ENCODE assay signal across 9 mouse cellular contexts in the genomic region with DNA sequence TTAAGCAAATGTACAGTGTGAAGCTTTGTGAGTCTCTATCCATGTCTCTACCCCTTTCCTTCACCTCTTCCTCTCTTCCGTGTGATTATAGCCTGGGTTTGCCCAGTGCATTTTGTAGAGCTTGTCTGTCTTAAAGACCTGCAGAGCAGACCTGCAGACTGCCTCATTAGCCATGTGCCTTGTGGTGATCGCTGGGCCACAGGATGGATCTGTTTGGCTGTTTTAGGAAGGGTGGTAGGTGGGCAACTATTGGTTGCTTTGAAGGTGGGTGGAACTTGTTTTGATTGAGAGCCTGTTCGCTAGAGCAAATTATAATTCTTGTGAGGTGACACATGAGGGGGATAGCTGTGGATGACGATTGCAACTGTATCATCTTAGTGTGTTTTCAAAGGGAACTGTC.
DNase-seq lines count a peak whose midpoint lies in the region; ATAC-seq and TF ChIP-seq lines count a peak whose summit lies in the region.
"Had no signal": no experiment of that assay in that cellular context is flagged by ENCODE, and none has a peak within 500 bp of the region (broad histone marks: within the 10 kb centered on the region; RNA-seq: fewer than 3 reads in every experiment).

No protein-coding gene starts in this region.

- peak overlapping the region; percentile 57 for H3K4me3 ChIP-seq in cerebellum, adult 2 months (replicated peaks; ENCODE audit: insufficient read depth, low read depth, low read length)
- H3K4me3 ChIP-seq in lung, embryonic 16.5 days (ENCODE audit: low read length) = peak overlapping the region; percentile 40
- peak overlapping the region; percentile 30; the same call in 1 of the 2 replicates for H3K4me3 ChIP-seq in intestine, embryonic 14.5 days (ENCODE audit: low read depth, low read length)
- H3K4me3 ChIP-seq in midbrain, postnatal 0 days (ENCODE audit: low read depth, low read length) = peak overlapping the region; percentile 42

- H3K27ac ChIP-seq in cerebellum, adult 2 months (ENCODE audit: insufficient read depth, low read length) = peak overlapping the region; percentile 73
- peak overlapping the region; percentile 85 for H3K27ac ChIP-seq in lung, embryonic 16.5 days (ENCODE audit: low read length)
- H3K27ac ChIP-seq in intestine, embryonic 14.5 days (ENCODE audit: low read depth) = peak overlapping the region; percentile 84
- H3K27ac ChIP-seq in midbrain, postnatal 0 days (ENCODE audit: low read depth, low read length) = peak overlapping the region; percentile 84

- DNase-seq in cerebellum, adult 2 months = peak; percentile 25 to 44
- DNase-seq in cerebellum, adult 11 months = no peak
- no peak for DNase-seq in lung, postnatal 4 days
- DNase-seq in intestine, embryonic 14.5 days (ENCODE audit: low spot score) = no peak
- DNase-seq in midbrain, postnatal 0 days (ENCODE audit: low spot score) = peak; percentile 41
- no peak for DNase-seq in adrenal gland, postnatal 4 days (ENCODE audit: low spot score in 2 of 2)
- no peak for DNase-seq in embryo, embryonic 11 days

- H3K4me2 ChIP-seq in lung, embryonic 16.5 days (ENCODE audit: low read depth, low read length) = peak overlapping the region; percentile 67
- H3K4me2 ChIP-seq in intestine, embryonic 14.5 days (ENCODE audit: low read length) = peak overlapping the region; percentile 60
- H3K4me2 ChIP-seq in midbrain, postnatal 0 days (ENCODE audit: low read depth, low read length, poor library complexity, severe bottlenecking) = peak overlapping the region; percentile 60

- no peaks in the 10 kb centered on the region for H3K36me3 ChIP-seq in lung, embryonic 16.5 days (ENCODE audit: control insufficient read depth, insufficient read depth, low read length)
- H3K36me3 ChIP-seq in intestine, embryonic 14.5 days (ENCODE audit: control insufficient read depth, insufficient read depth, low read length) = 0 out of 2 replicates have a peak, but pooled peaks cover 4% of the 10 kb centered on the region
- 0 out of 2 replicates have a peak, but pooled peaks cover 3% of the 10 kb centered on the region for H3K36me3 ChIP-seq in midbrain, postnatal 0 days (ENCODE audit: insufficient read depth, low read length)

- no peaks in the 10 kb centered on the region for H3K27me3 ChIP-seq in cerebellum, adult 2 months (ENCODE audit: control insufficient read depth, insufficient read depth, low read length)
- no peaks in the 10 kb centered on the region for H3K27me3 ChIP-seq in lung, embryonic 16.5 days (ENCODE audit: control insufficient read depth, insufficient read depth, low read depth, low read length)
- H3K27me3 ChIP-seq in intestine, embryonic 14.5 days (replicated peaks; ENCODE audit: control insufficient read depth, insufficient read depth, low read length) = no peaks in the 10 kb centered on the region
- no peaks in the 10 kb centered on the region for H3K27me3 ChIP-seq in midbrain, postnatal 0 days (ENCODE audit: insufficient read depth, low read length)
- H3K27me3 ChIP-seq: megakaryocyte, embryonic 14.5 days had no signal

- no peak for ATAC-seq in lung, embryonic 16.5 days (ENCODE audit: low read depth)
- no peak for ATAC-seq in intestine, embryonic 14.5 days (replicated peaks; ENCODE audit: low FRiP score, low TSS enrichment, low read depth)
- ATAC-seq in midbrain, postnatal 0 days (ENCODE audit: low FRiP score) = peak; percentile 61; the same call in 1 of the 2 replicates

- WGBS in cerebellum, adult 2 months = 9% methylated on average over 4 of the region's 4 CpGs
- 40% methylated on average over 4 of the region's 4 CpGs for whole genome bisulfite sequencing in lung, embryonic 16.5 days
- 46% methylated on average over 4 of the region's 4 CpGs for WGBS in intestine, embryonic 14.5 days
- 36% methylated on average over 4 of the region's 4 CpGs for WGBS in midbrain, postnatal 0 days

- TF ChIP-seq POLR2A in cerebellum, adult 2 months (IDR thresholded peaks at IDR 0.05; ENCODE audit: borderline replicate concordance, insufficient read depth, low read length) = no peak

- TF ChIP-seq CTCF in cerebellum, adult 2 months (IDR thresholded peaks at IDR 0.05; ENCODE audit: borderline replicate concordance, insufficient read depth, low read depth, low read length) = no peak
- TF ChIP-seq CTCF in midbrain, postnatal 0 days (IDR thresholded peaks at IDR 0.05) = no peak

- H3K4me1 ChIP-seq in cerebellum, adult 2 months (ENCODE audit: control insufficient read depth, insufficient read depth, low read length) = peaks cover 10% of the 10 kb centered on the region; the same call in 1 of the 2 replicates
- H3K4me1 ChIP-seq in lung, embryonic 16.5 days (replicated peaks; ENCODE audit: control insufficient read depth, insufficient read depth, low read length) = peaks cover 25% of the 10 kb centered on the region
- H3K4me1 ChIP-seq in intestine, embryonic 14.5 days (replicated peaks; ENCODE audit: control insufficient read depth, insufficient read depth, low read length) = peaks cover 30% of the 10 kb centered on the region
- H3K4me1 ChIP-seq in midbrain, postnatal 0 days (ENCODE audit: insufficient read depth, low read length) = peaks cover 13% of the 10 kb centered on the region; the same call in 1 of the 2 replicates

- H3K9ac ChIP-seq in lung, embryonic 16.5 days (ENCODE audit: low read length) = peak overlapping the region; percentile 65
- peak overlapping the region; percentile 42 for H3K9ac ChIP-seq in intestine, embryonic 14.5 days (ENCODE audit: low read length)
- H3K9ac ChIP-seq in midbrain, postnatal 0 days (replicated peaks; ENCODE audit: low read length, poor library complexity, severe bottlenecking) = peak overlapping the region; percentile 54

- H3K9me3 ChIP-seq in lung, embryonic 16.5 days (ENCODE audit: control insufficient read depth, low read length) = no peaks in the 10 kb centered on the region
- no peaks in the 10 kb centered on the region for H3K9me3 ChIP-seq in intestine, embryonic 14.5 days (ENCODE audit: control insufficient read depth, low read length)
- H3K9me3 ChIP-seq in midbrain, postnatal 0 days (ENCODE audit: low read length) = no peaks in the 10 kb centered on the region
- H3K9me3 ChIP-seq: megakaryocyte, embryonic 14.5 days had no signal

Comparison
In these comparisons a context has a peak if more than half of its experiments do, and no peak if none do; other contexts are left out.
1. DNase-seq: peak in cerebellum, adult 2 months (2 of 2) and midbrain, postnatal 0 days (single experiment); none in cerebellum, adult 11 months (single experiment), lung, postnatal 4 days (0 of 2), intestine, embryonic 14.5 days (single experiment), adrenal gland, postnatal 4 days (0 of 2) and embryo, embryonic 11 days (single experiment).
2. Peak in every context shown above with its lines, with median percentiles within 50 percentile points of each other: H3K27ac ChIP-seq, H3K4me3 ChIP-seq, H3K4me2 ChIP-seq and H3K9ac ChIP-seq.